In the genomic region with DNA sequence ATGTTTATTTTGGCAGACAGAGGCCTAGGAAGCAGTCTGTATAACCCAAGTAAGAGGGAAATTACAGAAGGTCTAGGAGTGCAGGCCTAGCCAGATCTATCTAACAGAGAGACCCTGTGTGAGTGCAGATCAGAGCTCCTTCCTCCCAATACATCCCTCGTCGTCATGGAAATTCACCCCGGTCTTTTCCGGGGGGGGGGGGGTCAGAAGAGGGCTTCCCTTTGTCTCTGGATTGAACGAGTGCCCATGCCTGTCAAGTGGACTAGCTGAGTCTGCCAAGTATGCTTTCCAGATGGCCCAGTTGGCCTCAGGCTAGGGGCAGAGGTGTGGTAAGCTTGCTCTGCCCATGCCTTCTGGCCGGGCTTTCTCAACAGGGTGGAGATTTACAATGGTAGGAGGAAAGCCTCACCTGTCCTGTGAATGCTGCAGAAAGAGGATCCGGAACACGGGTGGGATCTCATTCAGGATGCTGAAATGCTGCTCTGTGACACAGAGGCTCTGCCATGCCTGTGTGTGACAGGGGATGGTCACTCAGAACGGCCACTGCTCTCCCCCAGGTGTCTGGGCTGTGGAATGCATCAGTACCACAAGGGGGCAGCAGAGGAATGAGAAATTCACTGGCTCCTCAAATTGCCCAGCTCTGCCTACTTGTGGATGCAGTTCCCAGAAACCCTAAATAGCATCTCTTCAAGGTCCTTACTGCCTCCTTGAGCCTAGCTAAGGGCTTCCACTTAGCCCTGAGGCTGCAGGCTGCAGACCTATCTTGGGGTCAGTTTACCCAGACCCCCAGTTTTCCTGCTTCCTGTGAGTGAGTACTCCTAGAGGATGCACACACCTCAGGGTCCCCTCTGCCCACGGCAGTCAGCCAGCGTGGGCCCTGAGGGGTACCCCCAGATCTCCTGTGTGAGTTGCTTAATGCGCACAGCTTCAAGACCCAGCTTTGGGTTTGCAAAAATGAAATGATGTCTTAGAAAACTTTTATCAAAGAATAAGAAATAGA, we compare ENCODE assay signal across 7 mouse cellular contexts. TPM values are rescaled to one million over a fixed set of nuclear protein-coding genes. Genes with fewer than 3 reads are reported as not detected.
DNase-seq lines count a peak whose midpoint lies in the region; ATAC-seq and TF ChIP-seq lines count a peak whose summit lies in the region.

No protein-coding gene starts in this region.

- H3K27me3 ChIP-seq in forebrain, embryonic 14.5 days (replicated peaks; ENCODE audit: control insufficient read depth, insufficient read depth, low read length) = no peaks in the 10 kb centered on the region; the same call in none of the 2 replicates
- peaks cover 45% of the 10 kb centered on the region for H3K27me3 ChIP-seq in midbrain, embryonic 10.5 days (ENCODE audit: low read depth, poor library complexity, severe bottlenecking)

- no peak overlapping the region for H3K4me2 ChIP-seq in forebrain, embryonic 14.5 days (ENCODE audit: low read length)

- no peaks in the 10 kb centered on the region for H3K9me3 ChIP-seq in forebrain, embryonic 14.5 days (replicated peaks; ENCODE audit: control insufficient read depth, low read length)
- no peaks in the 10 kb centered on the region for H3K9me3 ChIP-seq in midbrain, embryonic 10.5 days (replicated peaks)

- ATAC-seq in forebrain, embryonic 14.5 days = peak; percentile 82

- no peak overlapping the region for H3K4me3 ChIP-seq in forebrain, embryonic 14.5 days (ENCODE audit: low read depth, low read length)
- no peak overlapping the region for H3K4me3 ChIP-seq in left cerebral cortex, adult 2 months
- H3K4me3 ChIP-seq in midbrain, embryonic 10.5 days = no peak overlapping the region

- TF ChIP-seq CTCF in left cerebral cortex, adult 2 months (IDR thresholded peaks at IDR 0.05) = peak; percentile 84

- H3K36me3 ChIP-seq in forebrain, embryonic 14.5 days (ENCODE audit: control insufficient read depth, insufficient read depth, low read length) = no peaks in the 10 kb centered on the region
- no peaks in the 10 kb centered on the region for H3K36me3 ChIP-seq in midbrain, embryonic 10.5 days

- no peak overlapping the region for H3K9ac ChIP-seq in forebrain, embryonic 14.5 days (ENCODE audit: low read length)

- peak; percentile 6 for DNase-seq in T-cell, adult 2 months (ENCODE audit: low spot score)
- peak; percentile 34 for DNase-seq in c-Kit-positive CD71-positive TER-119-positive erythroid progenitor cells, embryonic 14.5 days (ENCODE audit: low spot score)
- peak; percentile 86 for DNase-seq in forebrain, embryonic 14.5 days (ENCODE audit: low spot score)
- peak; percentile 57 for DNase-seq in hindlimb bud, embryonic 11.5 days (ENCODE audit: extremely low spot score, low read depth, low spot score)
- DNase-seq in left cerebral cortex, adult 2 months (ENCODE audit: extremely low spot score in 1 of 2, low spot score in 2 of 2) = peak; percentile 64 to 78
- DNase-seq in midbrain, embryonic 10.5 days (ENCODE audit: low spot score) = peak; percentile 69
- DNase-seq in right cerebral cortex, postnatal 4 days = peak; percentile 76

- WGBS in forebrain, embryonic 14.5 days = 37% methylated on average over 12 of the region's 12 CpGs
- WGBS in midbrain, embryonic 10.5 days = 60% methylated on average over 12 of the region's 12 CpGs

- intact Hi-C loops in left cerebral cortex, adult 2 months (cut with DNase I) = loop anchor here (5.0 kb wide), 1 partner anchor 446 kb away; no protein-coding TSS in a partner anchor

- 0 out of 2 replicates have a peak, but pooled peaks cover 5% of the 10 kb centered on the region for H3K4me1 ChIP-seq in forebrain, embryonic 14.5 days (ENCODE audit: control insufficient read depth, insufficient read depth, low read length)
- peaks cover 13% of the 10 kb centered on the region for H3K4me1 ChIP-seq in midbrain, embryonic 10.5 days

- no peak overlapping the region for H3K27ac ChIP-seq in forebrain, embryonic 14.5 days (ENCODE audit: low read depth, low read length)
- H3K27ac ChIP-seq in left cerebral cortex, adult 2 months = no peak overlapping the region
- no peak overlapping the region for H3K27ac ChIP-seq in midbrain, embryonic 10.5 days (replicated peaks)

RNA-seq across cellular contexts. Expression of gene Nkx6-2, which starts 33.5 kb away (rescaled TPM):
- 1.2 and 1.7 TPM in 2 replicates for polyA plus RNA-seq in forebrain, embryonic 14.5 days (2014; fragmentation: Nextera tagmentation; extraction: Ambion mirVana)
- total RNA-seq in left cerebral cortex, adult 2 months (2021) = 1 to 10 TPM; 5.2 to 6.5 TPM
- polyA plus RNA-seq in midbrain, embryonic 10.5 days (2016; fragmentation: Nextera tagmentation; extraction: Ambion mirVana) = 60.2 and 87.1 TPM in 2 replicates

Comparison
In these comparisons a context has a peak if more than half of its experiments do, and no peak if none do; other contexts are left out.
1. DNase-seq: peak in every context shown above with its lines; median percentile 86 in forebrain, embryonic 14.5 days; 76 in right cerebral cortex, postnatal 4 days; 71 in left cerebral cortex, adult 2 months; 69 in midbrain, embryonic 10.5 days; 57 in hindlimb bud, embryonic 11.5 days; 34 in c-Kit-positive CD71-positive TER-119-positive erythroid progenitor cells, embryonic 14.5 days; 6 in T-cell, adult 2 months.
2. RNA of gene Nkx6-2, which starts 33.5 kb away (polyA plus RNA-seq): 60.2 to 87.1 TPM in midbrain, embryonic 10.5 days; 1.2 to 1.7 TPM in forebrain, embryonic 14.5 days; every median in the first group is over 10 times any median in the second.